In the genomic region with DNA sequence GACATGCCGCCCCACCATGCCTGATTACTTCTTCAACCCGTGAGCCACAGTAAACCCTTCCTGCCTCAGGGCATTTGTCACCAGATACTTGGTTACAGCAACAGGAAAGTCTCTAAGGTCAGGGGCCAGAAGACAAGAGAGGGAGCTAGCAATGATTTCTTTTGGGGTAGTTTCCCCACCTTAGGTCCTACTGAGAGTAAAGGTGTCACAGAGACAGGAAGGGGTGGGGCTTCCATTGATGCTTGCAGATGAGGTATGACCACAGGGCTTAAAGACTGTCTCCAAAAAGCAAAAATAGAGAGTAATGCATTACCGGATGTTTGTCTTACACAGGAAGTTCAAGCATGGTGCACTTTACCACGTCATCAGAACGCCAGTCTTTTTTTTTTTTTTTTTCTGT, we compare ENCODE assay signal across 25 mouse cellular contexts.
DNase-seq lines count a peak whose midpoint lies in the region; ATAC-seq and TF ChIP-seq lines count a peak whose summit lies in the region.
"Had no signal": no experiment of that assay in that cellular context is flagged by ENCODE, and none has a peak within 500 bp of the region (broad histone marks: within the 10 kb centered on the region; RNA-seq: fewer than 3 reads in every experiment).

No protein-coding gene starts in this region.

- H3K9ac ChIP-seq in intestine, embryonic 15.5 days, result no peak overlapping the region
- H3K9ac ChIP-seq: embryonic facial prominence, embryonic 12.5 days; forebrain, postnatal 0 days; heart, embryonic 13.5 days; hindbrain, embryonic 14.5 days; limb, embryonic 13.5 days; midbrain, embryonic 12.5 days had no signal

- H3K9me3 ChIP-seq in intestine, embryonic 15.5 days, result no peaks in the 10 kb centered on the region
- H3K9me3 ChIP-seq: embryonic facial prominence, embryonic 12.5 days; forebrain, embryonic 10.5 days; heart, embryonic 13.5 days; limb, embryonic 13.5 days; megakaryocyte, embryonic 14.5 days; midbrain, embryonic 12.5 days had no signal

- no peaks in the 10 kb centered on the region for H3K36me3 ChIP-seq in thymus, adult 2 months (ENCODE audit: control insufficient read depth, insufficient read depth, low read length)
- H3K36me3 ChIP-seq in intestine, embryonic 15.5 days, result no peaks in the 10 kb centered on the region
- H3K36me3 ChIP-seq: embryonic facial prominence, embryonic 12.5 days; forebrain, embryonic 10.5 days; heart, embryonic 13.5 days; limb, embryonic 13.5 days; midbrain, embryonic 12.5 days had no signal

- H3K4me2 ChIP-seq in intestine, embryonic 15.5 days (replicated peaks), result no peak overlapping the region
- H3K4me2 ChIP-seq: embryonic facial prominence, embryonic 12.5 days; heart, embryonic 13.5 days; hindbrain, embryonic 14.5 days; limb, embryonic 13.5 days; liver, embryonic 11.5 days; midbrain, embryonic 12.5 days had no signal

- ATAC-seq in activated CD4-positive, CD25-positive, alpha-beta regulatory T cell, adult 4 months, result peak; percentile 49
- ATAC-seq in intestine, embryonic 15.5 days, result no peak
- ATAC-seq: forebrain, postnatal 0 days; inflammation-experienced regulatory T-cells, adult 6 months had no signal

- 61% methylated on average over 5 of the region's 5 CpGs for WGBS in thymus, adult 2 months
- 77% methylated on average over 5 of the region's 5 CpGs for WGBS in intestine, embryonic 15.5 days

- TF ChIP-seq CTCF in thymus, adult 2 months (IDR thresholded peaks at IDR 0.05; ENCODE audit: borderline replicate concordance, control insufficient read depth, extremely low read depth, insufficient read depth, low read length, poor library complexity), result no peak

- peaks cover 4% of the 10 kb centered on the region; the same call in 1 of the 2 replicates for H3K4me1 ChIP-seq in thymus, adult 2 months (replicated peaks; ENCODE audit: control insufficient read depth, insufficient read depth, low read length)
- no peaks in the 10 kb centered on the region for H3K4me1 ChIP-seq in intestine, embryonic 15.5 days (replicated peaks)
- H3K4me1 ChIP-seq: heart, embryonic 13.5 days had no signal

- no peak overlapping the region for H3K27ac ChIP-seq in thymus, adult 2 months (ENCODE audit: control insufficient read depth, insufficient read depth, low read length)
- no peak overlapping the region for H3K27ac ChIP-seq in intestine, embryonic 15.5 days
- H3K27ac ChIP-seq: embryonic facial prominence, embryonic 12.5 days; forebrain, embryonic 10.5 days; heart, embryonic 13.5 days; hindbrain, embryonic 14.5 days; limb, embryonic 13.5 days; midbrain, embryonic 12.5 days had no signal

- no peaks in the 10 kb centered on the region for H3K27me3 ChIP-seq in thymus, adult 2 months (ENCODE audit: control insufficient read depth, insufficient read depth, low read length)
- no peaks in the 10 kb centered on the region for H3K27me3 ChIP-seq in intestine, embryonic 15.5 days (replicated peaks)
- H3K27me3 ChIP-seq: embryonic facial prominence, embryonic 12.5 days; limb, embryonic 13.5 days; midbrain, embryonic 12.5 days had no signal

- H3K4me3 ChIP-seq in thymus, adult 2 months (ENCODE audit: control insufficient read depth, insufficient read depth, low read length), result no peak overlapping the region
- H3K4me3 ChIP-seq in intestine, embryonic 15.5 days (replicated peaks), result no peak overlapping the region
- H3K4me3 ChIP-seq: embryonic facial prominence, embryonic 12.5 days; forebrain, embryonic 10.5 days; heart, embryonic 13.5 days; limb, embryonic 13.5 days; megakaryocyte, embryonic 14.5 days; midbrain, embryonic 12.5 days had no signal

- no peak for TF ChIP-seq POLR2A in thymus, adult 2 months (IDR thresholded peaks at IDR 0.05; ENCODE audit: control insufficient read depth, extremely low read depth, insufficient read depth, low read length, poor library complexity)

- peak; percentile 14 for DNase-seq in A20 (ENCODE audit: low read depth, low spot score)
- peak; percentile 7 for DNase-seq in CD4-positive helper T cell, adult 2 months (ENCODE audit: low read depth, low spot score)
- peak; percentile 71 to 82 for DNase-seq in natural killer cell, adult 2 months (ENCODE audit: low spot score in 2 of 2)
- DNase-seq in thymus, adult 2 months, result no peak
- no peak for DNase-seq in right cerebral cortex, postnatal 4 days
- DNase-seq: adrenal gland, adult 8-10 months; cerebellum, adult 2 months; cerebellum, postnatal 14 days; forebrain, postnatal 0 days; heart, postnatal 10 days; kidney, adult 18-20 months; kidney, postnatal 36 days; lung, postnatal 36 days; right cerebral cortex, adult 18-20 months had no signal

Comparison
In these comparisons a context has a peak if more than half of its experiments do, and no peak if none do; other contexts are left out.
1. DNase-seq: peak in A20 (single experiment), CD4-positive helper T cell, adult 2 months (single experiment) and natural killer cell, adult 2 months (2 of 2); none in thymus, adult 2 months (single experiment) and right cerebral cortex, postnatal 4 days (single experiment).